Mouse (Mus musculus): ENCODE data around the gene Colca2. TPM values are rescaled to one million over a fixed set of nuclear protein-coding genes. Genes with fewer than 3 reads are reported as not detected.

Colca2 gene
- total RNA-seq, 2 experiments from 2014 or later: not detected

DNA sequence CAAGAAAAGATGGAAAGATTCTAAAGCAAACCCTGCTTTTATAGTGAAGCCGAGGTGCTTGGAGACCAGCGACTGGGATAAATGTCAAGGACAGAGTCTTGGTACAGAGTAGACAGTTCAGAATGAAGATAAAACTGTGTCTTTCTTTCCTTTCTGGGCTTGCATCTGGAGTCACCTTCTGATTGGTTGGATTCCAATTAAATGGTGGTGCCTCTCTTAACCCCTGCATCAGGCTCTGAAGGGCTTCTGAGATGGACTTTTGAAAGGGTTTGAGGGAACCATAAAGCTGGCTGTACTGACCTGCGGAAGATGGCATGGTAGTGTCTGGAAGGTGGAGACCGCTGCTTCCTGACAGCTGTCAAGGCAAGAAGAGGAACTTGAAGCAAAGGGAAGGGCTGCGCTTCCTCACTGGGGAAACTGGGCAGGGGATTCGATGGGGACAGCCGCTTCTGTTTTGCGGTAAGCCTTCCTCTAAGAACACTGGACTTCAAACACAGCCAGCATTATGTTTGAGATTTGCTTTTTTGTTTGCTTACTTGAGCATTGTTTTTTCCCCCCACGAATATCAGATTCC lies 4.7 kb downstream of the Colca2 start:
- ATAC-seq (ENCODE audit: poor library complexity, severe bottlenecking): peak; percentile 91

DNA sequence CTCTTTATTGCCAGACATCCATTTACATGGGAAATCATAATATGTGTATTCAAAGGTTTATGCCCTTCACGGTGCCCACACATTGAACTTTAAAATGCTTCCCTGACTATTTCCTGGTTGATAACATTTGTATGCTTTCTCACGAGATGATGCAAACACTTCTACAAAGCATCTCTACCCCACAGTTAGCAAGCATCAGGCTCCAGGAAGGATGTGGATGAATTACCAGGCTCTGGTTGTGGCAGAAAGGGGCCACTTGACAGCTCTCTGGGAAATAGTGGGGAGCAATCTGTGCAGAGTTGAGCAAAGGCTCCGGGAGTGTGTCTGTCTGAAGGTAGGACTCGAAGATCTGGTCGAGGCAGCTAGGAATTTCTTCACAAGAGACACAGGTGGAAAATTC lies 6.3 kb downstream of the Colca2 start:
- no peak for ATAC-seq (ENCODE audit: poor library complexity, severe bottlenecking)

DNA sequence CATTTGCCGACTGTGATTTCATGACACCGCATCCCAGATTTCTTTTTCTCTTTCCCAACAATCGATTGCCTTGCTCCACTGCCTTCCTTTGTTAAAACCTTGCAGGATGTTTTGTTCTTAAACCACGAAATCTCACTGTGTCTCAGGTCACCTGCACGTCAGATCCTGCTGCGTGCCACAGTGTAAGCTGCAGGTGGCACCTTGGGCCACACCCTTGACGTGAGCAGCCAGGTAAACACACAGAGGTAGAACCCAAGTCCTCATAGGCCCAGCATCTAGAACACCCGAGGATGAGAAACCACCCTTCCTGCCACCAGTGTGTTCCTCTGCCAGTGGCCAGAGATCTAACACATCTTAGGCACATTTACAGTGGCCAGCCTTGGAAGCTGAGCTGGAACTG lies 7.3 kb downstream of the Colca2 start:
- no peak for ATAC-seq (ENCODE audit: poor library complexity, severe bottlenecking)

DNA sequence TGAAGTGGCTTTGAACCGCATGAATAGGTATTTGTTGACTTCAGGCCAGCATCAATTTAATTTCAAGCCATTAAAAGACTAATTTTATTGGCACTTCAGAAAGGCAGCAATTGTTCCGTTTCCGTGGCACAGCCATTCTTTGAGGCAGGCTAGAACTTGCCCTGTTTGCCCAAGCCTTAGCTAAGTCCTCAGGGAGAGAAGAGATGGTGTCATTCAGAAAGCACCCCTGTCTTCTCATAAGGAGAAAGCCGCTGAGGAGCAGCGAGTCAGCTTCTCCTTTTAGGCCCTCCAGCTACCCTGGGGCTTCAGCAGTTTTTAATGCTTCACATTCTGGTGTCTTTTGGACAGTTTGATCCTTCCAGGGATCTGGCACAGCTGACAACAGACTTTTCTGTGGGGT lies 9.5 kb downstream of the Colca2 start:
- ATAC-seq (ENCODE audit: poor library complexity, severe bottlenecking): no peak

DNA sequence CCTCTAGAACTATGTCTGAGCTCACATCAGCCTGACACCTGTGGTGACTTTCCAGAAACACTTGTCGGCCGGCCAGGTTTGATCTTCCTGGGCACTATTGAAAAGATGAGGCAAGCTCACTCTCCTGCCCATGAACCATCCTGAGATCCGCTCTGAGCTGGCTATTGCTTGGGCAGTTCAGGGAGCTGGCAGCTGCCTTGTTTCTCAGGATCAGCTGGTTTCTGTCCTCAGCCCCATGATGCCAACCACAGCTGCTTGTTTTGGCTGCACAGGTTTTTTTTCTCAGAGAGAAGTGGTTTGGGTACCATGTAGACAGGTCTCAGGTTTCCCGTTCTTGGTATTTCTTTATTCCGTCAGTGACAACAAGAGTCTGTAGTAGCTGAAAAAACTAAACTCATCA lies 19.9 kb downstream of the Colca2 start:
- ATAC-seq (ENCODE audit: poor library complexity, severe bottlenecking): no peak

DNA sequence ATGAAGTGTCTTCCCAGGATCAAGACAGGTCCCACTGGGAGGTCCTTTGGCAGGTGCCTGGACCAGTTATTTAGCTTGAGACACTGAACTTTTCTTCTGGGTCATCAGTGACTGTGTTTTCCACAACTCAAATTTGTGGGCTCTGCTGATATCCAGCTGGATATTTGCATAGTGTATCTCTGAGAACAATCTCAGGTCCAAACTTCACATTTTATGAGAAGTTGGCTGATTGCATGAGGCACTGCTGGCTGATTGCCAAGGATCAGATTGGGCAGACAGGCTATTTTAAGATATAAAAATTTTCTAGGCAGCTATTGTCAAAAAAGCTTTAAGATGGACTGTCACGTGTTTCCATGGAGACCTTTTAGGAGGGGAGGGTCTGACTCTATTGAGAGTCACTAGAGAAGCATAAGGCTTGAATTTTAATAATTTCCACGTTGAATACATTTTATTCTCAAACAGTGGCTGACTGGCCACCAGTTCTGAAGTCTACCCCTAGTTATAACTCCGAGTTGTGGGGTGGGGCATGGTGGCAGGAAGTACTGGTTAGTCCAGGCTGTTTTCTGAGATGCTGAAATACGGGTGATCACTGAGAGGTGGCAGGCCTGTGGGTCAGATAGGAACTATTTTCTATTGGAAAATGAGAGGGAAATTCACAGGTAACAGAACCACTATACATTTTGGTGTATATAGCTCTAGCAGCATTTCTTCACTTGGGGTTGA lies 21.4 kb downstream of the Colca2 start:
- no peak for ATAC-seq (ENCODE audit: poor library complexity, severe bottlenecking)

DNA sequence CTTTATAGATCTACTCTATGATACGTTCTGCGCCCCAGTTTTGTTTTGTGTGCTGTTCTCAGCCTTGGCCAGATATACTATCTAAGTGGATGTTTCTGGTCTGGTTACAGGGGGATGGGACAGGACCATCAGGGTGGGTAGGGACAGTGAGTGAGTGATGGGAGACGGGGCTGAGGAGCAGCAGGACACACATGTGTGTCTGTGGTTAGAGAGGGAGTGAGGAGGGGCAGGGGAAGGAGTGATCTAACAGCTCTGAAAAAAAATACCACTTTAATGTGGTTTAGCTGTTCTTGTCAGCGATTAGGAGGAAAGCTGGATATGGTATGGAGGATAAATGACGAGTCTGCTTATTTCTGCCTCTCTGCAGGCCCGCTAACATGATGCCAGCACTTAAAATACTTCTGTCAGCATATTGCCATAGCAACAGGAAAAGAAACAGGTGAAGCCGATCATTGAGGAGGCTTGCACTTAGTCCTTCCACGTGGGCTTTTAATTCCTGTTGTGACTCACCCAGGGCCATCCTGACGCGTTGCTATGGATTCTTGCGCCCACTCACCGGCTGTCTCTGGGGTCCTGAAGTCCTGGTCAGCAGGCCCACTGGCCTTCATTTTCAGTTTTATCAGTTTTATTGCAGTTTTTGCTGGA lies 39.5 kb downstream of the Colca2 start:
- no peak for ATAC-seq (ENCODE audit: poor library complexity, severe bottlenecking)

DNA sequence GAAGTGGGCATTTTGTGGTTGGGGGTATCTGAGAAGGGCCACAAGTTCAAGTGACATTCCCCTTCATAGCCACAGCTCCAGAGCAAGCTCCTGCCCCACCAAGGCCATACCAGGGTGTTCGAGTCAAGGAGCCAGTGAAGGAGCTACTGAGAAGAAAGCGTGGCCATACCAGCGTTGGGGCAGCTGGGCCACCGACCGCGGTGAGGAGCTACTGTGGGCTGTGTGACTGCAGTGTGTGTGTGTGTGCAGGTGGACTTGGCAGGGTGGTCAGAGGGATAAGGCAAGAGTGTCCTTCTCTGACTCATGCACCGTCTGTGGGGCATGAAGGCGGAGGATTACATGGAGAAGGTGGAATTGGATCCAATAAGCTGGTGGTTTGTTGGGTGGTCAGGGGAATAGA lies 46.2 kb downstream of the Colca2 start:
- no peak for ATAC-seq (ENCODE audit: poor library complexity, severe bottlenecking)

DNA sequence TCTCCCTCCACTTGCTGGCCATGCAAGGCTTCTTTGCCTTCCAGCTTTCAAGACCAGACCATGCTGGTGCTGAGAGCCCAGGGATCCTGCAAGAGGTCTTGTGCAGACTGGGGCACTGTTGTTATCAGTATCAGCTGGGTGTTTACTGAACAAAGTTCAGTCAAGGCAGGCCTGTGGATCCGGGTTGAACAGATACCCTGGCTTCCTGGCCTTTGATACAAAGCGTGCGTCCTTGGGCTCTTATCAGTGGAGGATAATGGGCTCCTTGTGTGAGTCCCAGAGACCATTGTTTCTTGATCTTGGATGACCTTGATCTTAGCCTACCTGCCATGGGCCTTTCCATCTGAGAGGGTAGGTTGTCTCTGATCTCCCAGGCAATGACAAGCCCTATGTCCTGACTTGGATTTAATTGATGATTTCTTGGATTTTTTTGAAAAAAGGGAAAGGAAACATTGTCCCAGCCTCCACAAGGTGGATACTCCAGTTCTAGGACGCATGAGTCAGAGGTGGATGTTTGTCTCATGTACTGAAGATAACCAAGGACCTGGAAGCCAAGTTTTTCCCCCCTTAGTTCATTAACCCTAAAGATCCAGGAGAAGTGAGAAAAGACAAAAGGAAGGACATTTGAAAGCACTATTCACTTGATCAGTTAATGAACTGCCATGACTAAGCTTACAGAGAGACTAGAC lies 47.5 kb downstream of the Colca2 start:
- ATAC-seq (ENCODE audit: poor library complexity, severe bottlenecking): no peak

DNA sequence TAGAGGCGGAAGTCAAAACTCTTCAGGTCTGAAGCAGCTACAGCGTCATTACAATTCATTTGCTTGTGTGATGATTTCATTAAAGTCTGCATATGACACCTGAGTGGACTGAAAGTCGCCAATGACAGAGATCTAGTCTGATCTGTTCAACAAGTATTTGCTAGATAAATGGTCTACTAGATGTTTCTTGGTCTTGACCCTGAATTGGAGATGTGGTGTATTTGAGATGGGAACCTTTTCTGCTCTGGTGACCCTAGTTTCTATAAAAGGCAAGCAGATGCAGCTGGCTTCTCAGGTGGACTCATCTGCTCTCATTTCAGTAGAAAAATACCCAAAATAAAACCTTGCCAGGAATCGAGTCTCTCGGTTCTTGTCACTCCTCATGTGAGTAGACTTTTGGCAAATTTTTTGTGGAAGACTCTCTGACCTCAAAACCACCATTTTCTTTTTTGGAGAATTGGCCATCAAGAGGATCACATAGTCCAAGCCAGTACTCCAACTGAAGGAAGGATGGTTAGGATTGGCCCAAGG lies 52.7 kb downstream of the Colca2 start:
- no peak for ATAC-seq (ENCODE audit: poor library complexity, severe bottlenecking)

Other genes starting within 250 kb of the Colca2 start
- not detected in 2 replicates for gene Btg4, start 217.7 kb downstream of the Colca2 start, total RNA-seq (2015)
- not detected in 2 replicates for gene Btg4, start 217.7 kb downstream of the Colca2 start, total RNA-seq (2017)
- 5.9 and 8.1 TPM in 2 replicates for gene Layn, start 201.5 kb downstream of the Colca2 start, total RNA-seq (2015)
- gene Layn, start 201.5 kb downstream of the Colca2 start, total RNA-seq (2017): 16.3 and 20.6 TPM in 2 replicates
- gene 4833427G06Rik, start 176.5 kb downstream of the Colca2 start, total RNA-seq (2015): not detected in 2 replicates
- not detected in 2 replicates for gene 4833427G06Rik, start 176.5 kb downstream of the Colca2 start, total RNA-seq (2017)
- gene Gm32742, start 113.1 kb downstream of the Colca2 start, total RNA-seq (2015): not detected in 2 replicates
- gene Gm32742, start 113.1 kb downstream of the Colca2 start, total RNA-seq (2017): not detected in 2 replicates
- 0.59 TPM in 1 of 2 replicates, not detected in the other for gene Pou2af1, start 64.9 kb downstream of the Colca2 start, total RNA-seq (2015)
- 0.22 and 0.85 TPM in 2 replicates for gene Pou2af1, start 64.9 kb downstream of the Colca2 start, total RNA-seq (2017)
- not detected in 2 replicates for gene 1810046K07Rik, start 50.3 kb upstream of the Colca2 start, total RNA-seq (2015)
- gene 1810046K07Rik, start 50.3 kb upstream of the Colca2 start, total RNA-seq (2017): not detected in 2 replicates

Data from megakaryocyte, adult 5-6 weeks (primary cell).